Mouse (Mus musculus) intestine, embryonic 15.5 days (tissue): ENCODE data around the gene Pafah2. TPM values are rescaled to one million over a fixed set of nuclear protein-coding genes. Genes with fewer than 3 reads are reported as not detected.
A peak's percentile ranks its signal among the peaks of the same experiment; 100 is the strongest.

Experiments used
- ATAC-seq: fragments of 200-750 bp; cut with Nextera tagmentation; 2 replicates; pipeline ENCODE4 v1.8.0; 2017; ENCODE audit warnings: moderate TSS enrichment, moderate library complexity
- H3K27ac ChIP-seq: fragments of 300-500 bp; sonication (generic); 2 replicates; pipeline ENCODE4 v1.5.1; 2015; ENCODE audit warnings: mild to moderate bottlenecking, inconsistent platforms
- H3K27me3 ChIP-seq: fragments of 300-500 bp; sonication (generic); replicated peaks from 2 replicates; pipeline ENCODE4 v1.6.1; 2015; ENCODE audit warnings: inconsistent platforms
- H3K36me3 ChIP-seq: fragments of 300-500 bp; sonication (generic); 2 replicates; pipeline ENCODE4 v1.6.1; 2015; ENCODE audit warnings: inconsistent platforms
- H3K4me1 ChIP-seq: fragments of 300-500 bp; sonication (generic); replicated peaks from 2 replicates; pipeline ENCODE4 v1.6.1; 2015; ENCODE audit warnings: inconsistent platforms
- H3K4me2 ChIP-seq: fragments of 300-500 bp; sonication (generic); replicated peaks from 2 replicates; pipeline ENCODE4 v1.6.1; 2015; ENCODE audit warnings: mild to moderate bottlenecking, inconsistent platforms
- H3K4me3 ChIP-seq: fragments of 300-500 bp; sonication (generic); replicated peaks from 2 replicates; pipeline ENCODE4 v1.5.1; 2015; ENCODE audit warnings: inconsistent platforms
- H3K9ac ChIP-seq: fragments of 300-500 bp; sonication (generic); 2 replicates; pipeline ENCODE4 v1.6.1; 2015; ENCODE audit warnings: inconsistent platforms
- H3K9me3 ChIP-seq: fragments of 300-500 bp; sonication (generic); 2 replicates; pipeline ENCODE4 v1.6.1; 2016; ENCODE audit warnings: inconsistent platforms
- WGBS: fragments of 180-500 bp; shearing (Covaris S2); methylation state at CpG from one replicate; pipeline ENCODE4 v1.1.7; 2015; 5-methylcytosine and 5-hydroxymethylcytosine counted together
- polyA plus RNA-seq: library from polyadenylated mRNA; unstranded; fragments of >200 nt; fragmentation: Nextera tagmentation; extraction: Ambion mirVana; gene quantifications from 2 replicates; pipeline ENCODE4 v1.2.1, GENCODE M21; 2015

Pafah2 gene
- polyA plus RNA-seq, 1 experiment from 2014 or later, result 42.6 TPM

DNA sequence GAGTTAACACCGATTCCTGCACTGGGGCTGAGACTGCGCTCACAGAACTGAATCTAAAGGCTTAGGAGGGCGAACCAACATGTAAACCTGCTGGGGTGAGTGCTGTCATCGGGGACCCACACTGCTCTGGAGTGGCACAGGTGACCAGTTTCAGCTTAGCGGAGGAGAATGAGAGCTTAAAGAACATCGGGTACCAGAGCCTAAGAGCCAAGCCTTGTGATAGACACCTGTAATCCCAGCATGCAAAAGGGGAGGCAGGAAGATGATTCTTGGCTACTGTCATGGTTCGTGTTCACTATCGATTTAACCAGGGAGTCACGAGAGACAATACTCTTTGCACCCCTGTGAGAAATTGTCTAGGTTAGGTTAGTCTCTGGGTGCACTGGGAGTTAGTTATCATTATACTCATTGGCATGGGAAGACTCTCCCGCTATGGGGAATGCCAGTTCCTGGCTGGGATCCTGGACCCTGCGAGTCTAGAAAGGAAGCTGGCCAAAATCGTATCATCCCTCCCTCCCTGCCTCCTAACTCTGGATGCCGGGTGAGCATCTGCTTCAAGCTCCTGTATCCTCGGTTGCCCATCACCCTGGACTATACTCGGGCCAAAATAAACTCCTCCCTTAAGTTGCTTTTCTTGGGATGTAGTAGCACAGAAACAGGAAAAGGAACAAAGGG, 36.7 kb downstream of the Pafah2 start:
- WGBS, result 86% methylated on average over 15 of the region's 15 CpGs
- no peaks in the 10 kb centered on the region for H3K36me3 ChIP-seq
- no peak for ATAC-seq

DNA sequence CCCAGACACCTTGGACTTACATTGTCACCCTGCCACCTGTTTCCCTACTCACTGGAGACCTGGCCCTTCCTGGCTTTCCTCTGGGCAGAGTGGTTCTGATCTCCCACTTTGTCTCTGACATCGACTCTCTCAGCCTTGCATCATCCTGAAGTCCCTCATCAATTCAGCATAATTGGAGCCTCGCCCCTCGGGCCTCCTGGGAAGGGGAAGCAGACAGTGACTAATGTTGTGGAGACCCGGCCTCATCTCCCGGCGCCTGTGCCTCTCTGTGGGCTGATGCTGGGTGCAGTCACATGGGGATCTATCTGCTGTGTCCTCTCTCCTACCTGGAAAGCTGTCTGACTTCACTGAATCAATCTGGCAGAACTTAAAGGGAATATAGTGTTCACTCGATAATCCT, 40.1 kb downstream of the Pafah2 start:
- Histone ChIP-seq H3K4me3 (no peak overlapping the region), H3K4me1 (no peaks in the 10 kb centered on the region), H3K4me2 (no peak overlapping the region), H3K9me3 (no peaks in the 10 kb centered on the region), H3K27ac (no peak overlapping the region), H3K9ac (no peak overlapping the region), H3K27me3 (no peaks in the 10 kb centered on the region), H3K36me3 (no peaks in the 10 kb centered on the region)
- 36% methylated on average over 7 of the region's 7 CpGs for WGBS
- no peak for ATAC-seq

More for the DNA sequence above, 36.7 kb downstream of the Pafah2 start:
- H3K9me3 ChIP-seq, result no peaks in the 10 kb centered on the region
- no peak overlapping the region for H3K4me2 ChIP-seq
- H3K27ac ChIP-seq, result no peak overlapping the region
- H3K9ac ChIP-seq, result no peak overlapping the region
- H3K4me1 ChIP-seq, result peaks cover 4% of the 10 kb centered on the region; the same call in 1 of the 2 replicates
- no peaks in the 10 kb centered on the region for H3K27me3 ChIP-seq
- H3K4me3 ChIP-seq, result no peak overlapping the region

DNA sequence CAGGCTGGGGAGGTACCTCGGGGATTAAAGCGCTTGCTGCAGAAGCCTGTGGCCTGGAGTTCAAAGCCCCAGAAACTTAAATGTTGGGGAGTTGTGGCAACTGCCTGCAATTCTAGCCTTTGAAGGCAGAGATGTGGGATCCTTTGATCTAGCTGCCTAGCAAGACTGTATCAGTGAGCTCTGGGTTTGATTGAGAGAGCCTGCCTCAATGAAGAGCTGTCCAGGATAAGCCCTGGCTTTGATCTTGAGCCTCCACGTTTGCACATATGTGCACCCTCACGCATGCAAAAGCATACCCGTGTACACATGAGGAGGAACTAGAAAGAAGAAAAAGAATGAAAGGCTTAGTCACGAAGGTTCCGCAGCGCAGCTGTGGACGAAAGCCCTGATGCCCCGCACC, 40.5 kb downstream of the Pafah2 start:
- Histone ChIP-seq H3K27me3 (no peaks in the 10 kb centered on the region), H3K4me3 (no peak overlapping the region), H3K36me3 (no peaks in the 10 kb centered on the region), H3K4me2 (no peak overlapping the region), H3K9me3 (no peaks in the 10 kb centered on the region), H3K27ac (no peak overlapping the region), H3K9ac (no peak overlapping the region), H3K4me1 (no peaks in the 10 kb centered on the region)
- WGBS, result 65% methylated on average over 10 of the region's 10 CpGs
- ATAC-seq, result no peak

DNA sequence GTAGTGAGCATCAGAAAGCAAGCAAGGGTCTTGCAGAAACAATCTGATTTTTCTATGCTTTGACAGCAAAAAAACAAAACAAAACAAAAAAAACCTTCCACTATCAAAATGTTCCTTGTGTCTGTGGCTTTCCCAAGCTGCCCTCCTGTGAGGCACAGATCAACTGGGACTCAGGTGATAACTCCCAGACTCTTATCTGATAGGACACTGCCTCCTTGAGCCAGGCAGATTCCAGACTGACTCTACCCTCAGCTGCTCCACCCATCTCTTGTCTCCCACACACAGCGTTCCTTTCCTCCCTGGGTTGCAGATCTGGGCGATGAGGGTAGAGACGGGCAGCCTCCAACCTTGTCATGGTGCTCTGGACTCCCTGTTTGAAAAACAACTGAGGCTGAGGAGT, 43.0 kb downstream of the Pafah2 start:
- 61% methylated on average over 3 of the region's 3 CpGs for WGBS

DNA sequence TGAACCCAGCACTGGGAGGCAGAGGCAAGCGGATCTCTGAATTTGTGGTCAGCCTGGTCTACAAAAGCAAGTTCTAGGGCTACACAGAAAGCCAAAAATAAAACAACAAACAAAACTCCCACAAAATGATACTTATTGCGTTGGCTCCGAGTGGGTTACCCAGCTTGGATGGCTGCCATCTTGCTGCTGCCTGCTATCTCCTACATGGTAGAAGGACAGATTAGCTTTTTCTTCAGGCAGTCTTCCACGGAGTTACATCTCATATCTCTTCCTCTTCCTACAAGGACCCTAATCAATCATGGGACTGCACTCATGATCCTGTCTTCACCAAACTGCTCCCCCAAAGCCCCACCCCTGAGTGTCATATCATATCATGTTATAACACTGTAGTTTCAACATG, 43.8 kb downstream of the Pafah2 start:
- Histone ChIP-seq H3K9ac (no peak overlapping the region), H3K27ac (no peak overlapping the region), H3K4me1 (no peaks in the 10 kb centered on the region), H3K36me3 (no peaks in the 10 kb centered on the region), H3K27me3 (no peaks in the 10 kb centered on the region), H3K4me2 (no peak overlapping the region), H3K4me3 (no peak overlapping the region), H3K9me3 (no peaks in the 10 kb centered on the region)
- 78% methylated on average over 4 of the region's 4 CpGs for WGBS
- no peak for ATAC-seq

More for the DNA sequence above, 43.0 kb downstream of the Pafah2 start:
- no peak overlapping the region for H3K4me2 ChIP-seq
- H3K4me3 ChIP-seq, result no peak overlapping the region
- no peak overlapping the region for H3K27ac ChIP-seq
- ATAC-seq, result no peak
- H3K36me3 ChIP-seq, result no peaks in the 10 kb centered on the region
- no peaks in the 10 kb centered on the region for H3K27me3 ChIP-seq
- no peaks in the 10 kb centered on the region for H3K9me3 ChIP-seq
- no peaks in the 10 kb centered on the region for H3K4me1 ChIP-seq
- no peak overlapping the region for H3K9ac ChIP-seq

DNA sequence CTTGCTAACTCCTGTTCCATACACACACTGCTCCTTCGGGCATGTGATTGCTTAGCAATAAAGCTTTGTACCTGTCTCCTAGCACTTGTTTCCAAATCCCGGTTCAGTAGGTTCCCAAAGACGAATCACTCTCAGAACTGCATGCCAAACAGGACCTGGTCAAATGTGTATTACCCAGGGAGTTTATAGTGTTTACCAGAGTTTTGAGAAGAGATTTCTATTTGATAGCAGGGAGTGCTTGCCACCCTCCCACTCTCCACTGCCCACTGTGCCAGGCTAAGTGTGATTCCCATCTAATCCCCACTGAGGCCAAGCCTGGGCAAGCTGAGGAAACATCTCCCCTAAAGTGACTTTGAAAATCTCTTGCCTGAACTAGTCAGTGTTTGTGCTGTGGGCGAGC, 46.1 kb downstream of the Pafah2 start:
- 80% methylated on average over 4 of the region's 4 CpGs for WGBS
- Histone ChIP-seq H3K27me3 (no peaks in the 10 kb centered on the region), H3K4me1 (no peaks in the 10 kb centered on the region), H3K4me3 (no peak overlapping the region), H3K9me3 (no peaks in the 10 kb centered on the region), H3K9ac (no peak overlapping the region), H3K27ac (no peak overlapping the region), H3K36me3 (no peaks in the 10 kb centered on the region), H3K4me2 (no peak overlapping the region)
- ATAC-seq, result no peak

DNA sequence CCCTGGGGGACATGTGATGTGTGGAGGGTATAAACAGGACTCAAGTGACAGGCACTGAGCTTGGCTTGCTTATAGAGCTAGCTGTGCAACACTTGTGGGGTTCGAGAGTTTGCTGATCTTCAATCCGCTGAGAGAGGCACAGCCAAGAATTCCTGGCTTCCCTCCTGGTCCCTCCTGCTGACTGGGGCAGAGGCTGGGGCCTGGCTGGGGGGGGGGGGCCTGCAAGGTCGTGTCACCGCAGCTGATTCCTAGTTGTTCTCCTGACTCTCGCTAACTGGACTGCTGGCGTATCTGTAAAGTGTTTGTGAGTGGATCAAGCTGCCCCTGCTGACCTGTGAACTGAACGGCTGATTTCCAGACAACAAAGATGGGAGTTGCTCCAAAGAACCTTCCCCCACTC, 47.5 kb downstream of the Pafah2 start:
- no peak overlapping the region for H3K4me3 ChIP-seq
- 54% methylated on average over 7 of the region's 7 CpGs for WGBS
- no peak overlapping the region for H3K4me2 ChIP-seq
- no peaks in the 10 kb centered on the region for H3K9me3 ChIP-seq
- H3K4me1 ChIP-seq, result no peaks in the 10 kb centered on the region
- H3K27ac ChIP-seq, result no peak overlapping the region
- ATAC-seq, result no peak
- H3K9ac ChIP-seq, result no peak overlapping the region
- H3K36me3 ChIP-seq, result no peaks in the 10 kb centered on the region
- no peaks in the 10 kb centered on the region for H3K27me3 ChIP-seq

DNA sequence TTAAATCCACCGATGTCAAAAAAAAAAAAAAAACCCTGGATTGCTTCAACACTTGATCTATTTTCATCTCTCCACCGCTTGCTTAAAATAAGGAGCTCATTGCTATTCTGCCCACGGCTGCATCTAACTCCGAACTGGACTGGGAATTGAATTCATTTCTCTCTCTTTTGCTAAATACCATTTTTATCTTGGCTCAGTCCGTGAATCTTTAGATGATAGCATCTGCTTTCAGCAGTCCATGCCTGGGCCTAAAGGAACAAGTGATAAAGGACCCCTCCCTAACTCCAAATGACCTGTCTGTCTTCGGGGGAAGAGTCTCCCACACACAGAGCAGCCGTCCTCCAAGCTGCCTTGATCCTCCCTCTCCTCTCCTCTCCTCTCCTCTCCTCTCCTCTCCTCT, 48.8 kb downstream of the Pafah2 start:
- H3K4me1 ChIP-seq, result no peaks in the 10 kb centered on the region
- H3K4me3 ChIP-seq, result no peak overlapping the region
- no peak overlapping the region for H3K4me2 ChIP-seq
- no peaks in the 10 kb centered on the region for H3K9me3 ChIP-seq
- ATAC-seq, result no peak
- H3K27ac ChIP-seq, result no peak overlapping the region
- no peak overlapping the region for H3K9ac ChIP-seq
- 48% methylated on average over 7 of the region's 7 CpGs for WGBS
- no peaks in the 10 kb centered on the region for H3K36me3 ChIP-seq
- H3K27me3 ChIP-seq, result no peaks in the 10 kb centered on the region

DNA sequence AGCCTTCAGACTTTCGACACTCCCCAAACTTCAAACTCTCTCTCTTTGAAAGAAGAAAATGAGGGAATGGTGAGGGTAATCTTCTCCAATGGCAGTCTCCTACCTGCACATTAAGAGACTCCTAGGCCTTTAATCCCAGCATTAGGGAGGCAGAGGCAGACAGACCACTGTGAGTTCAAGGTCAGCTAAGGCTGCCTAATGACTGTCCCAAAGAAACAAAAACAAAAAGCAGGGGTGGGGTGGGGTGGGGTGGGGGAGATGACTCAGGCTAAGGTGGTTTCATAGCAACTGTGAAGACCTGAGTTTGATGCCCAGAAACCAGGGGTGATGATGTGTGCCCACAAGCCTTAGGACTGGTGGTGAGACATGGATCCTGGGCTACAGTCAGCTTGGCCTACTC, 49.4 kb downstream of the Pafah2 start:
- 18% methylated on average over 1 of the region's 1 CpGs for WGBS
- Histone ChIP-seq H3K27ac (no peak overlapping the region), H3K4me2 (no peak overlapping the region), H3K9me3 (no peaks in the 10 kb centered on the region), H3K4me3 (no peak overlapping the region), H3K9ac (no peak overlapping the region), H3K36me3 (no peaks in the 10 kb centered on the region), H3K27me3 (no peaks in the 10 kb centered on the region), H3K4me1 (no peaks in the 10 kb centered on the region)
- ATAC-seq, result no peak

DNA sequence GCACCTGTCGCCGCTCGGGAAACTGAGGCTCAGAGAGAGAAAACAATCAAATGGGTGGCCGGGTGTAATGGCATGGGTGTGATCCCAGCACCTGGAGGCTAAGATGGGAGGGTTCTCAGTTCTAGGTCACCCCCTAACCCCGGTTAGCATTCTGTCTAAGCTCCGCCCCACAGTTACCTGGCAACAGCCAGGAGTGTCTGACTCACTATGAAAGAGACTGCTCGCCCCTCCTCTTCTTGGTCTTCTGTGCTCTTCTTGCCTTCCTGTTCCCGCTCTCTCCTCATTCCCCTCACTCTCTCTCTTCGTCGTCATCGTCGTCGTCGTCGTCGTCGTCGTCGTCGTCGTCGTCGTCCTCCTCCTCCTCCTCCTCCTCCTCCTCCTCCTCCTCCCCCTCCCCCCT, 51.8 kb downstream of the Pafah2 start:
- Histone ChIP-seq H3K27ac (no peak overlapping the region), H3K4me2 (no peak overlapping the region), H3K4me3 (no peak overlapping the region), H3K9me3 (no peaks in the 10 kb centered on the region), H3K36me3 (no peaks in the 10 kb centered on the region), H3K27me3 (no peaks in the 10 kb centered on the region), H3K4me1 (peaks cover 4% of the 10 kb centered on the region; the same call in 1 of the 2 replicates), H3K9ac (no peak overlapping the region)
- ATAC-seq, result no peak
- WGBS, result 54% methylated on average over 18 of the region's 23 CpGs

DNA sequence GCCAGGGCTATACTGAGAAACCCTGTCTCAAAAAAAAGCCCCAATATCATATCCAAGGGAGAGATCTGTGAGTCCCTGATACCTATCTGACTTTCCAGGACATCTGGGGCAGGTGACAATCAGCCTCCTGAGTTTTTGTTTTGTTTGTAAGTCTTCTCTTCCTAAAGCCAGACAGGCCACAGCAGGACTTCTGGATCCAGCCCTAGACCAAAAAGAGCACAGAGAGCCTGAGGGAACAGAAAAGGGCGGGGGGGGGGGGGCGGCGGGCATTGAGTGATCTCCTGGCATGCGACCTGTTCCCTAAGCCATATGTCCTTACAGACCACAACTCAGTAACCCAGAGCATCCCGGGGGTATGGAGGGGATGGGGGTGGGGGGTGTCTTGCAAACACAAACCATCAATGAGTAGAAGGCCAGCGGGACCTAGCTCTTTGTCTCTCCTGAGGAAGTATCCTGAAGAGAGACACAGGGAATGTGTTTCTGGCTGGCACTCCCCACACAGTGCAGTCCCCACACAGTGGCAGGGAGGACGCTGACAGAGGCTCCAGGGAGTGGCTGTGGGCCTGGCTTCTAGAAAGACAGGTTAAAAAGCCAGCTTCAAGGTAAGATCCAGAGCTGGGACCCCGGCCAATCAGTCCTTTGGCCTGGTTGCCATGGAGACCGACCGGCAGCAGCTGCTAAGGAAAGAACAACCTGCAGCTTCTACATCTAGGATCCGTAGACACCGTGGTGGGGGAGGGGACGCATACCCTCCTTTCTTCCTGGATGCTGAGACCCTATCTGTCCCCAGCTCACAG, 53.7 kb downstream of the Pafah2 start:
- 46% methylated on average over 13 of the region's 13 CpGs for WGBS
- no peak overlapping the region for H3K27ac ChIP-seq
- no peaks in the 10 kb centered on the region for H3K9me3 ChIP-seq
- H3K27me3 ChIP-seq, result peaks cover 10% of the 10 kb centered on the region
- H3K4me2 ChIP-seq, result no peak overlapping the region
- peaks cover 6% of the 10 kb centered on the region for H3K4me1 ChIP-seq
- no peaks in the 10 kb centered on the region for H3K36me3 ChIP-seq
- H3K4me3 ChIP-seq, result no peak overlapping the region
- H3K9ac ChIP-seq, result no peak overlapping the region
- no peak for ATAC-seq

DNA sequence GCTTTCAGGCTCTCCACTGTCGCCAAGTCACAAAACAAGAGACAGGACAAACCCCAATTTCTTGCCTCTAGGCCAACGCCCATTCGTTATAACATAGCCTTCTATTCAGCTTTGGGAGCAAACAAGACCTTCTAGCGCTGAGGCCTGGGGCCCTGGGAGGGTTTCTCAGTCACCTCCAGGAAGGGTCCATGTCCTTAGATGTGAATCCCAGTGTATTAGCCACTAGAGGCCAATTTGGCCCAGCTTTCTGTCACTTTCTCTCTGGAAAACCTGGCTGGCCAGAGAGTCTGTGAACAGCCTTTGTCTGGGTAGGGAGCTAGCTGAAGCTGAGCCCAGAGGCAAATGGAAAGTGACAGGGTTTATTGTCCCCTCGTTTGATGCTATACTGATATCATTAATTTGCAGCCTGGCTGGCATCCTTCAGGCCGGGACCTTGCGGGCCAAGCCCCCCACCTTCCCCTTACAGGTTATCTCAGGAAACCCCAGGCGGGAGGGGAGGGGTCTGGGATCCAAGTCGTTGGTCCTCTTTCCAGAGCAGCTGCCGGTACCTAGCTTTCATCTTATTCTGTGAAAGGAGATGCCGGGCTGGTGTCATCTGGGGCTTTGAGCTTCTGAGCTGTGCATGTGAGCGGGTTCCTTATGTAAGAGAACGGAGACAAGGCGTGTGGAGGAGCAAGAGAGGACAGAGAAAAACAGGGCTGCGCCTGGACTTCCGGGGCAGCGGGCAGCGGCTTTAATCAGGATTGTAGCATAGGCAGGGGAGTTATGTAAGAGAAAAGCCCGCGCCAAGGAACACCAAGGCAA, 54.5 kb downstream of the Pafah2 start:
- H3K36me3 ChIP-seq, result no peaks in the 10 kb centered on the region
- peak overlapping the region; percentile 27 for H3K4me2 ChIP-seq
- no peak overlapping the region for H3K9ac ChIP-seq
- peaks cover 10% of the 10 kb centered on the region for H3K27me3 ChIP-seq
- H3K27ac ChIP-seq, result no peak overlapping the region
- 34% methylated on average over 20 of the region's 20 CpGs for WGBS
- H3K9me3 ChIP-seq, result no peaks in the 10 kb centered on the region
- ATAC-seq, result no peak
- H3K4me1 ChIP-seq, result peaks cover 9% of the 10 kb centered on the region
- H3K4me3 ChIP-seq, result no peak overlapping the region
